Mouse (Mus musculus): ENCODE results near the gene Gm39566. TPM values are rescaled to one million over a fixed set of nuclear protein-coding genes. Genes with fewer than 3 reads are reported as not detected.

Gm39566 gene
- polyA plus RNA-seq, 1 experiment from 2014 or later: not detected

DNA sequence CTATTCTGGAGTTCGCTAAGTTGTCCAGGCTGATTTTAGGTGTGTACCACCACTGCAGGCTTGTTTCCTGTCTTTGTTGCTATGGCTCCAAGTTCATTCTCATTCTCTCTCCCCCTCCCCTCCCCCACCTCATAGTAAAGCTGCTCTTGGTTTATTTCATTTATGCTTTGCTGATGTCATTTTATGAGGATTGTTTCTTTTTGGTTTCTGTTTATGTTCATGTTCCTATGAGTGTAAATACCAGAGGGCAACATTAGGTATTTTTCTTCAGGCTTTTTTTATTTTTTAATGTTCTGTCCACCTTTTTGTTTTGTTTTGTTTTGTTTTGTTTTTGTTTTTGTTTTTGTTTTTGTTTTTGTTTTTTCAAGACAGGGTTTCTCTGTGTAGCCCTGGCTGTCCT lies 53.2 kb downstream of the Gm39566 start, which contains the start of gene Slc35g3:
Gene Slc35g3, minus strand, starts transcription at position 101 of the 400 bp plus-strand sequence.
- DNase-seq (ENCODE audit: low spot score): peak; percentile 37

Other genes with a start within 250 kb of the Gm39566 start
- gene Wrap53, start 235.0 kb downstream of the Gm39566 start, polyA plus RNA-seq (2015; fragmentation: Nextera tagmentation; extraction: Ambion mirVana): 27.0 and 30.6 TPM in 2 replicates
- gene Trp53, start 234.9 kb downstream of the Gm39566 start, polyA plus RNA-seq (2015; fragmentation: Nextera tagmentation; extraction: Ambion mirVana): 138 and 165 TPM in 2 replicates
- gene Atp1b2, start 209.4 kb downstream of the Gm39566 start, polyA plus RNA-seq (2015; fragmentation: Nextera tagmentation; extraction: Ambion mirVana): 1.7 and 1.8 TPM in 2 replicates
- 0.13 TPM in 1 of 2 replicates, not detected in the other for gene Shbg, start 197.4 kb downstream of the Gm39566 start, polyA plus RNA-seq (2015; fragmentation: Nextera tagmentation; extraction: Ambion mirVana)
- 3.5 and 4.3 TPM in 2 replicates for gene Sat2, start 193.3 kb downstream of the Gm39566 start, polyA plus RNA-seq (2015; fragmentation: Nextera tagmentation; extraction: Ambion mirVana)
- gene Fxr2, start 182.3 kb downstream of the Gm39566 start, polyA plus RNA-seq (2015; fragmentation: Nextera tagmentation; extraction: Ambion mirVana): 18.4 and 26.6 TPM in 2 replicates
- 0.15 and 0.22 TPM in 2 replicates for gene Sox15, start 160.0 kb downstream of the Gm39566 start, polyA plus RNA-seq (2015; fragmentation: Nextera tagmentation; extraction: Ambion mirVana)
- 71.1 and 75.2 TPM in 2 replicates for gene Mpdu1, start 152.7 kb downstream of the Gm39566 start, polyA plus RNA-seq (2015; fragmentation: Nextera tagmentation; extraction: Ambion mirVana)
- gene Cd68, start 149.1 kb downstream of the Gm39566 start, polyA plus RNA-seq (2015; fragmentation: Nextera tagmentation; extraction: Ambion mirVana): 32.5 and 33.3 TPM in 2 replicates
- gene Eif4a1, start 142.9 kb downstream of the Gm39566 start, polyA plus RNA-seq (2015; fragmentation: Nextera tagmentation; extraction: Ambion mirVana): 560 and 602 TPM in 2 replicates
- 60.2 and 69.1 TPM in 2 replicates for gene Senp3, start 133.2 kb downstream of the Gm39566 start, polyA plus RNA-seq (2015; fragmentation: Nextera tagmentation; extraction: Ambion mirVana)
- 0.31 and 0.49 TPM in 2 replicates for gene Tnfsf13, start 129.5 kb downstream of the Gm39566 start, polyA plus RNA-seq (2015; fragmentation: Nextera tagmentation; extraction: Ambion mirVana)
- 2.6 and 2.7 TPM in 2 replicates for gene Tnfsf12, start 119.4 kb downstream of the Gm39566 start, polyA plus RNA-seq (2015; fragmentation: Nextera tagmentation; extraction: Ambion mirVana)
- 1.5 and 2.1 TPM in 2 replicates for gene Tnfsfm13, start 119.2 kb downstream of the Gm39566 start, polyA plus RNA-seq (2015; fragmentation: Nextera tagmentation; extraction: Ambion mirVana)
- gene Polr2a, start 56.7 kb downstream of the Gm39566 start, polyA plus RNA-seq (2015; fragmentation: Nextera tagmentation; extraction: Ambion mirVana): 20.6 and 22.4 TPM in 2 replicates
- gene Slc35g3, start 53.3 kb downstream of the Gm39566 start, polyA plus RNA-seq (2015; fragmentation: Nextera tagmentation; extraction: Ambion mirVana): 0.14 TPM in 1 of 2 replicates, not detected in the other
- 2.5 and 2.6 TPM in 2 replicates for gene Zbtb4, start 49.4 kb downstream of the Gm39566 start, polyA plus RNA-seq (2015; fragmentation: Nextera tagmentation; extraction: Ambion mirVana)
- gene Chrnb1, start 19.4 kb downstream of the Gm39566 start, polyA plus RNA-seq (2015; fragmentation: Nextera tagmentation; extraction: Ambion mirVana): 3.2 and 3.4 TPM in 2 replicates
- gene Fgf11, start 13.4 kb downstream of the Gm39566 start, polyA plus RNA-seq (2015; fragmentation: Nextera tagmentation; extraction: Ambion mirVana): 0.65 and 0.84 TPM in 2 replicates
- gene Tmem102, start 9.7 kb downstream of the Gm39566 start, polyA plus RNA-seq (2015; fragmentation: Nextera tagmentation; extraction: Ambion mirVana): 11.2 and 12.8 TPM in 2 replicates
- gene Spem2, start 3.2 kb upstream of the Gm39566 start, polyA plus RNA-seq (2015; fragmentation: Nextera tagmentation; extraction: Ambion mirVana): not detected in 2 replicates
- gene Spem1, start 6.9 kb upstream of the Gm39566 start, polyA plus RNA-seq (2015; fragmentation: Nextera tagmentation; extraction: Ambion mirVana): not detected in 2 replicates
- gene Nlgn2, start 22.5 kb upstream of the Gm39566 start, polyA plus RNA-seq (2015; fragmentation: Nextera tagmentation; extraction: Ambion mirVana): 1.2 and 1.9 TPM in 2 replicates
- gene Tmem256, start 23.2 kb upstream of the Gm39566 start, polyA plus RNA-seq (2015; fragmentation: Nextera tagmentation; extraction: Ambion mirVana): 325 and 342 TPM in 2 replicates
- gene Plscr3, start 31.1 kb upstream of the Gm39566 start, polyA plus RNA-seq (2015; fragmentation: Nextera tagmentation; extraction: Ambion mirVana): 68.4 and 70.4 TPM in 2 replicates
- gene Tnk1, start 43.4 kb upstream of the Gm39566 start, polyA plus RNA-seq (2015; fragmentation: Nextera tagmentation; extraction: Ambion mirVana): 1.1 and 1.5 TPM in 2 replicates
- gene Tmem95, start 62.7 kb upstream of the Gm39566 start, polyA plus RNA-seq (2015; fragmentation: Nextera tagmentation; extraction: Ambion mirVana): not detected in 2 replicates
- 1.7 and 2.3 TPM in 2 replicates for gene Kctd11, start 66.1 kb upstream of the Gm39566 start, polyA plus RNA-seq (2015; fragmentation: Nextera tagmentation; extraction: Ambion mirVana)
- gene Acap1, start 80.2 kb upstream of the Gm39566 start, polyA plus RNA-seq (2015; fragmentation: Nextera tagmentation; extraction: Ambion mirVana): 150 and 176 TPM in 2 replicates
- 19.8 and 26.0 TPM in 2 replicates for gene 2810408A11Rik, start 85.7 kb upstream of the Gm39566 start, polyA plus RNA-seq (2015; fragmentation: Nextera tagmentation; extraction: Ambion mirVana)
- 6.2 and 7.5 TPM in 2 replicates for gene Neurl4, start 85.8 kb upstream of the Gm39566 start, polyA plus RNA-seq (2015; fragmentation: Nextera tagmentation; extraction: Ambion mirVana)
- gene Gps2, start 98.6 kb upstream of the Gm39566 start, polyA plus RNA-seq (2015; fragmentation: Nextera tagmentation; extraction: Ambion mirVana): 94.8 and 106 TPM in 2 replicates
- gene Eif5a, start 106.7 kb upstream of the Gm39566 start, polyA plus RNA-seq (2015; fragmentation: Nextera tagmentation; extraction: Ambion mirVana): 2,117 and 2,260 TPM in 2 replicates
- 2.6 and 3.6 TPM in 2 replicates for gene Ybx2, start 120.5 kb upstream of the Gm39566 start, polyA plus RNA-seq (2015; fragmentation: Nextera tagmentation; extraction: Ambion mirVana)
- gene Slc2a4, start 132.9 kb upstream of the Gm39566 start, polyA plus RNA-seq (2015; fragmentation: Nextera tagmentation; extraction: Ambion mirVana): 11.7 and 11.9 TPM in 2 replicates
- 14.4 and 14.8 TPM in 2 replicates for gene Cldn7, start 149.5 kb upstream of the Gm39566 start, polyA plus RNA-seq (2015; fragmentation: Nextera tagmentation; extraction: Ambion mirVana)
- gene Ctdnep1, start 165.9 kb upstream of the Gm39566 start, polyA plus RNA-seq (2015; fragmentation: Nextera tagmentation; extraction: Ambion mirVana): 24.1 and 25.6 TPM in 2 replicates
- gene Elp5, start 167.2 kb upstream of the Gm39566 start, polyA plus RNA-seq (2015; fragmentation: Nextera tagmentation; extraction: Ambion mirVana): 92.6 and 98.6 TPM in 2 replicates
- 400 and 425 TPM in 2 replicates for gene Gabarap, start 175.8 kb upstream of the Gm39566 start, polyA plus RNA-seq (2015; fragmentation: Nextera tagmentation; extraction: Ambion mirVana)
- 52.2 and 61.3 TPM in 2 replicates for gene Phf23, start 180.5 kb upstream of the Gm39566 start, polyA plus RNA-seq (2015; fragmentation: Nextera tagmentation; extraction: Ambion mirVana)
- gene Dvl2, start 185.3 kb upstream of the Gm39566 start, polyA plus RNA-seq (2015; fragmentation: Nextera tagmentation; extraction: Ambion mirVana): 20.6 and 21.0 TPM in 2 replicates
- 105 and 107 TPM in 2 replicates for gene Acadvl, start 200.1 kb upstream of the Gm39566 start, polyA plus RNA-seq (2015; fragmentation: Nextera tagmentation; extraction: Ambion mirVana)
- 3.8 and 6.6 TPM in 2 replicates for gene Dlg4, start 201.6 kb upstream of the Gm39566 start, polyA plus RNA-seq (2015; fragmentation: Nextera tagmentation; extraction: Ambion mirVana)
- 0.31 and 0.49 TPM in 2 replicates for gene Asgr1, start 238.8 kb upstream of the Gm39566 start, polyA plus RNA-seq (2015; fragmentation: Nextera tagmentation; extraction: Ambion mirVana)

All from thymus, postnatal 0 days (tissue).